Mouse (Mus musculus) liver, embryonic 18 days (tissue): ENCODE results near the gene Fam210b. TPM values are rescaled to one million over a fixed set of nuclear protein-coding genes. Genes with fewer than 3 reads are reported as not detected.

Source experiments
- polyA plus RNA-seq: library from polyadenylated mRNA; depleted of rRNA; stranded (reverse); fragments of >200 nt; gene quantifications from 2 replicates; pipeline ENCODE4 v1.2.3, GENCODE M21; 2012; rRNA removed

The Fam210b gene
- 64.8 and 65.4 TPM in 2 replicates for polyA plus RNA-seq

DNA sequence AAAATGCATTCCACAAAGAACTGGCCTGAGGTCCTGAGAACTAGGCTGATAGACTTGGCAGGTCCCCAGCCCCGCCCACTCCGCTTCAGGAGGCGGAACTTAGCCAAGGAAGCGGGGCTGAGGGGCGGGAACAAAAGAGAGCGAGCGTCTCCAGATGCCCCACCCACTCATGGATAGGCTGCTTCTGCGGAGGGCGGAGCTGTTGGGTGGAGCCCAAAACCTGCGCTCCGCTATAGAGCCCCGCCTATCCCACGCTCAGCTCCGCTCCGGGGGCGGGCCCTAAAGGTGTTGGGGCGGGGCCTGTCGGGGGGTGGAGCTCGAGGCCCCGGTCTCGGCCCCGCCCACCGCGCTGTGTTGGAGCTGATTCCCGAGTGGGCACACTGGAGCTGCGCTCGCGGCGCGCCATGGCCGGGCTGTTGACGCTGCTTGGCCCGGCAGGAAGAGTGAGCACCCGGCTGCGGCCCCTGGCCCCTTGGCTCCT, at the start of gene Fam210b:
Fam210b (plus strand) TSS at position 308 of the 481 bp plus-strand sequence.

DNA sequence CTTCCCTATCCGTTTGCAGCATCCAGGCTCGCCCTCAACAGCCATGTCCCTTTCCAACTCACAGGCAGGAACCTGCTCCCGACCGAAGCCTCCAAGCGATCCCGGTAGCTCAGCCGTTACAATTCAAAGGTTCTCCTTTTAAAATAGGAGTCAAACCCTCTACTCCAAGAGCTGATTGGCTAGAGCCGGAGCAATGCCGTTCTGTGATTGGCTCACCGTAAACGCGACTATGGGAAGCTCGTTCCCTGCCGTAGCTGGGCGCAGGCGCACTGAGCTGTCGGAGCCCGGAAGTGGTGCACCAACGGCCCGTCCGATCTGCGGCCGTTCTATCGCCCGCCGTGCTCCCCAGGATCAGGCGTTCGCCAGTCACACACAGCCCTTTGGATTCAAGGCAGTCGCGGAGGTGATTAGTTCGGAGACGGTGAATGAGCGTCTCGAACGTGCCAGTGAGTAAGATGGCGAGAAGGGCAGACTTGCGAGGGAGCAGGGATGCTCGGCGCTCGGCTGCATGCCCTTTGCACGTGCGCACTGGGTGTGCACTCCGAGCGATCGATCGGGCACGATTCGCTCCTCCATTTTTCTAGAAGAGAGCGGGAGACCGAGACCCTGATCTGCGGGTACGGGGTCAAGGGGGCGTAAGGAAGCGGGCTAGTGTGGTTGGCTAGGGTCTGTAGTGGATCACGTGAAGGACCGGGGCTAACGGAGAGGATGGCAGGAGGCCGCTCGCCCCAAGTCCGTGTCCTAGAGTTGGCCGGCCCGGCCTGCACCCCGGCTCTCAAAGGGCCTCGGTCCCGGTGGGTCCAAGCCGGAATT, 25.3 kb downstream of the Fam210b start, which contains the start of the genes Aurka and Cstf1:
Aurka (minus strand) TSS at position 125 of the 813 bp plus-strand sequence.
Cstf1 (plus strand) TSS at position 271 of the 813 bp plus-strand sequence.

DNA sequence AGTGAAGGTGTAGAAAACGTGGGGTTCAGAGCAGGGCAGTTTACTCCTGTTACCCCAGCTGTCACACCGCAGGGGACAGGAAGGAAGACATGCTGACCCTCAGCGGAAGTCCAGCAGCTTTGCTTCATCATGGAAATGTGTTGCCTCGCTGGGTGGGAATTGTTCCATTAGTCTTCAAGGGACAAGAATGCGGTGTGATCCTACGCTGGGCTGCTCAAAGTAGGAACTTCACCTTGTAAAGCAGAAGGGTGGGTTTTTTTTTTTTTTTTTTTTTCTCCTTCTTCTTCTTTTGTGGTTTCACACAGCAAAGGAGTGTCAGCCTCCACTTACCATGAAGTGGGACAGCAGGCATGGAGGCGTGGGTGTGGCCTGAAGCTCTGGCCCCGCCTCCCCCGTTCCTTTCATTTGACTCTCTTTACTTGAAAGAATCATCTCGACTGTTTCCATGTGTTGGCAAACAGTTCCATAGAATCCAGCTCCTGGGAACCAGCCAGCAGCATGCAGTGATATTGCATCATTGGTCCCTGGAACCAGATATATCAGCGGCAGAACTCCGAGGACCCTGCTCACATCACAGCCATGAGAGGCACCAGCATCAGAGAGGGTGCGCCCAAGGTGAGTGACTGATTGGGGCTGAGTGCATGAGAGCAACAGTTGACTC, 48.2 kb downstream of the Fam210b start, which contains the start of gene Cass4:
Cass4 (plus strand) TSS at position 404 of the 661 bp plus-strand sequence.

Other genes with a start within 250 kb of the Fam210b start
- not detected in 2 replicates for gene Mc3r, start 97.1 kb upstream of the Fam210b start, polyA plus RNA-seq
- gene Aurka, start 25.0 kb downstream of the Fam210b start, polyA plus RNA-seq = 31.6 and 33.3 TPM in 2 replicates
- 21.2 and 21.4 TPM in 2 replicates for gene Cstf1, start 25.1 kb downstream of the Fam210b start, polyA plus RNA-seq
- 0.48 and 0.49 TPM in 2 replicates for gene Cass4, start 48.2 kb downstream of the Fam210b start, polyA plus RNA-seq
- gene Rtf2, start 95.0 kb downstream of the Fam210b start, polyA plus RNA-seq = 29.0 and 31.1 TPM in 2 replicates
- not detected in 2 replicates for gene Gcnt7, start 113.0 kb downstream of the Fam210b start, polyA plus RNA-seq
- 0.13 TPM in 1 of 2 replicates, not detected in the other for gene Fam209, start 127.0 kb downstream of the Fam210b start, polyA plus RNA-seq
- not detected in 2 replicates for gene Tfap2c, start 204.0 kb downstream of the Fam210b start, polyA plus RNA-seq